Mouse (Mus musculus) thymus, adult 2 months (tissue): ENCODE measurements around the gene March11.

Experiments used
- CTCF ChIP-seq: fragments of 200-500 bp; IDR thresholded peaks from 2 replicates; pipeline ENCODE4 v1.5.1; 2012; ENCODE audit warnings: mild to moderate bottlenecking, control low read depth, low read length, moderate library complexity, borderline replicate concordance; ENCODE audit not compliant: control insufficient read depth, poor library complexity, insufficient read depth; ENCODE audit errors: extremely low read depth
- POLR2A ChIP-seq: fragments of 200-500 bp; IDR thresholded peaks from 2 replicates; pipeline ENCODE4 v1.6.1; 2012; ENCODE audit warnings: mild to moderate bottlenecking, low read length, control low read depth, moderate library complexity; ENCODE audit not compliant: control insufficient read depth, poor library complexity, insufficient read depth; ENCODE audit errors: extremely low read depth

GRCm38 (mm10) chr15:26373759-26374158 is 64.9 kb downstream of the March11 start:
- no peak for TF ChIP-seq CTCF
- TF ChIP-seq POLR2A, result no peak
